In the genomic region with DNA sequence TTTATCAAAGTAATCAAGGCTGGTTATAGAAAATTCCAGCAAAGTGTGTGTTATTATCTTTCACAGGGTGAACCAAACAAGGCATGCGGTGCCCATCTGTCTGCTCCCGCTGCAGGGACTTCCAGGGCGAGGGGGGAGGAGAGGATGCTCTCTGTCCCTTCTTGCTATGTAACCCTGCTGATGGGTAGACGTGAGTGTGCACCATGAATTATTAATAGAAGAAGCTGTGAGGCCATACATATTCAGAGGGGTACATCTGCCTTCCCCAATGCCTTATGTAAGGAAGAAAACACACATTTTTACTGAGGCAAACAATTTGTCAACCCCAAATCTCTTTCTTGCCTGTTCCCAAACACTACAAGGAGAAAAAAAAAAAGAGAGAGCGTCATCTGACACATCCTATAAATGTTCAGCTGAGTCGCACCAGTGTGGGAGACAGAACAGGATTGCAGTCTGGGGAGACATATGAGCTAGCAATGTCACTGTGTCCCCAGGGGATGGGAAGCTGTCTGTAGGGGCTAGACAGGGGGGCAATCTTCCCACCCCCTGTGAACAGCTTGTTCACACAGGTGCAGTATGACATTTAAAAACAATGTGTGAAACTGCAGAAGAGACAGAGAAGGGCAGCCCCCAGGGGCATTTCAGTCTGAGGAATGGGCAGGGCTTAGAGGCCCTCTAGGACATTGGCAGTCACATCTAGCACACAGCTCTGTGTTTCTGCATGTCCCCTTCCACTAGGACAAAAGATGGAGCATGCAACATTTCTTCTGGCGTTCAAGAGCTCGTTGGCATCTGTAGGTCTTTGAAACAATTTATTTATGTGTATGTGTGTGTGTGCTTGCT, we compare ENCODE assay signal across 11 mouse cellular contexts. TPM values are rescaled to one million over a fixed set of nuclear protein-coding genes. Genes with fewer than 3 reads are reported as not detected.
DNase-seq lines count a peak whose midpoint lies in the region; ATAC-seq and TF ChIP-seq lines count a peak whose summit lies in the region.
"Had no signal": no experiment of that assay in that cellular context is flagged by ENCODE, and none has a peak within 500 bp of the region (broad histone marks: within the 10 kb centered on the region; RNA-seq: fewer than 3 reads in every experiment).

No protein-coding gene starts in this region.

- no peak for TF ChIP-seq CTCF in kidney, adult 2 months (conservative IDR thresholded peaks at IDR 0.05; ENCODE audit: insufficient read depth, insufficient read length, low read depth, low read length)

- 38% methylated on average over 8 of the region's 8 CpGs for WGBS in hindbrain, embryonic 12.5 days
- 46% methylated on average over 8 of the region's 8 CpGs for WGBS in kidney, adult 2 months

- no peak overlapping the region for H3K4me3 ChIP-seq in hindbrain, embryonic 12.5 days
- H3K4me3 ChIP-seq in kidney, adult 2 months (ENCODE audit: insufficient read depth, low read depth, low read length): no peak overlapping the region
- H3K4me3 ChIP-seq: lung, embryonic 15.5 days; stomach, embryonic 15.5 days had no signal

- H3K27ac ChIP-seq in hindbrain, embryonic 12.5 days: peak overlapping the region; percentile 72
- H3K27ac ChIP-seq in kidney, adult 2 months (ENCODE audit: insufficient read depth, low read depth, low read length): no peak overlapping the region
- H3K27ac ChIP-seq: lung, embryonic 15.5 days; stomach, embryonic 15.5 days had no signal

- no peak for TF ChIP-seq POLR2A in kidney, adult 2 months (IDR thresholded peaks at IDR 0.05; ENCODE audit: low read depth, low read length)

- peak; percentile 91 for ATAC-seq in frontal cortex, adult (ENCODE audit: low TSS enrichment)
- ATAC-seq in hindbrain, embryonic 12.5 days (ENCODE audit: low FRiP score): peak; percentile 97

- no peak overlapping the region for H3K9ac ChIP-seq in hindbrain, embryonic 12.5 days
- H3K9ac ChIP-seq: lung, embryonic 15.5 days; stomach, embryonic 15.5 days had no signal

- H3K9me3 ChIP-seq in hindbrain, embryonic 12.5 days (replicated peaks): no peaks in the 10 kb centered on the region
- H3K9me3 ChIP-seq: lung, embryonic 15.5 days; stomach, embryonic 15.5 days had no signal

- no peak for DNase-seq in frontal cortex, postnatal 25 days (ENCODE audit: low spot score in 2 of 2)
- peak; percentile 47 to 60 for DNase-seq in left cerebral cortex, postnatal 14 days (ENCODE audit: low spot score in 2 of 2)
- peak; percentile 23 for DNase-seq in right cerebral cortex, postnatal 25 days
- DNase-seq in adipocyte (ENCODE audit: low spot score): no peak
- DNase-seq in kidney, adult 2 months: no peak
- no peak for DNase-seq in thymus, adult 18-20 months

- no peaks in the 10 kb centered on the region for H3K27me3 ChIP-seq in hindbrain, embryonic 12.5 days
- no peaks in the 10 kb centered on the region for H3K27me3 ChIP-seq in kidney, adult 2 months (replicated peaks; ENCODE audit: control insufficient read depth, insufficient read depth, low read length)
- H3K27me3 ChIP-seq: lung, embryonic 15.5 days; stomach, embryonic 15.5 days had no signal

- H3K4me2 ChIP-seq in hindbrain, embryonic 12.5 days (replicated peaks): no peak overlapping the region
- H3K4me2 ChIP-seq: lung, embryonic 15.5 days; stomach, embryonic 15.5 days had no signal

- no peaks in the 10 kb centered on the region for H3K36me3 ChIP-seq in hindbrain, embryonic 12.5 days
- H3K36me3 ChIP-seq in kidney, adult 2 months (ENCODE audit: control insufficient read depth, insufficient read depth, low read length): no peaks in the 10 kb centered on the region
- H3K36me3 ChIP-seq: lung, embryonic 15.5 days; stomach, embryonic 15.5 days had no signal

- intact Hi-C loops in left cerebral cortex, postnatal 14 days (cut with DNase I): no loop called here

- H3K4me1 ChIP-seq in hindbrain, embryonic 12.5 days: peaks cover 25% of the 10 kb centered on the region
- no peaks in the 10 kb centered on the region for H3K4me1 ChIP-seq in kidney, adult 2 months (ENCODE audit: control insufficient read depth, insufficient read depth, low read length)
- H3K4me1 ChIP-seq: lung, embryonic 15.5 days; stomach, embryonic 15.5 days had no signal

RNA-seq across cellular contexts. Expression of gene Htr5a, which starts 31.5 kb away (rescaled TPM):
- polyA plus RNA-seq in hindbrain, embryonic 12.5 days (2016; fragmentation: Nextera tagmentation; extraction: Ambion mirVana): 0.10 and 0.22 TPM in 2 replicates
- total RNA-seq in left cerebral cortex, postnatal 14 days (2021): 10 to 100 TPM; 12.7 to 16.2 TPM
- polyA plus RNA-seq in kidney, adult 2 months (2012; rRNA removed): not detected in 2 replicates
- polyA plus RNA-seq: C2C12; lung, embryonic 15.5 days; stomach, embryonic 15.5 days had no signal

Comparison
In these comparisons a context has a peak if more than half of its experiments do, and no peak if none do; other contexts are left out.
1. DNase-seq: peak in left cerebral cortex, postnatal 14 days (2 of 2) and right cerebral cortex, postnatal 25 days (single experiment); none in frontal cortex, postnatal 25 days (0 of 2), adipocyte (single experiment), kidney, adult 2 months (single experiment) and thymus, adult 18-20 months (0 of 2).